Mouse (Mus musculus): ENCODE results near the gene Cfap99.

- TF ChIP-seq POLR2A (IDR thresholded peaks at IDR 0.05; ENCODE audit: low read depth, low read length) (no peak), CTCF (IDR thresholded peaks at IDR 0.05; ENCODE audit: extremely low read depth, insufficient read depth, insufficient read length, insufficient replicate concordance) (no peak)
Observed at GRCm38 (mm10) chr5:34330136-34330535, 41.7 kb downstream of the Cfap99 start.
